Mouse (Mus musculus) megakaryocyte, adult 5-6 weeks (primary cell): ENCODE data around the gene 1810013L24Rik. TPM values are rescaled to one million over a fixed set of nuclear protein-coding genes. Genes with fewer than 3 reads are reported as not detected.

Experiments
- ATAC-seq: 2 replicates; pipeline ENCODE4 v1.8.0; 2016; ENCODE audit warnings: mild to moderate bottlenecking, inconsistent platforms; ENCODE audit not compliant: poor library complexity, severe bottlenecking
- total RNA-seq, 2 experiments: library from RNA; stranded (forward) in 1 of 2; stranded (reverse) in 1 of 2; fragments of 153-499, 151-499 nt in 1 of 2; fragments of 221-1000, 200-1000 nt in 1 of 2; gene quantifications; 2 replicates each; pipeline versions ENCODE4 v1.2.3 to v1.2.4; 2015 to 2017

The 1810013L24Rik gene
- total RNA-seq (2015) = 45.2 and 57.7 TPM in 2 replicates
- 48.3 and 56.3 TPM in 2 replicates for total RNA-seq (2017)

DNA sequence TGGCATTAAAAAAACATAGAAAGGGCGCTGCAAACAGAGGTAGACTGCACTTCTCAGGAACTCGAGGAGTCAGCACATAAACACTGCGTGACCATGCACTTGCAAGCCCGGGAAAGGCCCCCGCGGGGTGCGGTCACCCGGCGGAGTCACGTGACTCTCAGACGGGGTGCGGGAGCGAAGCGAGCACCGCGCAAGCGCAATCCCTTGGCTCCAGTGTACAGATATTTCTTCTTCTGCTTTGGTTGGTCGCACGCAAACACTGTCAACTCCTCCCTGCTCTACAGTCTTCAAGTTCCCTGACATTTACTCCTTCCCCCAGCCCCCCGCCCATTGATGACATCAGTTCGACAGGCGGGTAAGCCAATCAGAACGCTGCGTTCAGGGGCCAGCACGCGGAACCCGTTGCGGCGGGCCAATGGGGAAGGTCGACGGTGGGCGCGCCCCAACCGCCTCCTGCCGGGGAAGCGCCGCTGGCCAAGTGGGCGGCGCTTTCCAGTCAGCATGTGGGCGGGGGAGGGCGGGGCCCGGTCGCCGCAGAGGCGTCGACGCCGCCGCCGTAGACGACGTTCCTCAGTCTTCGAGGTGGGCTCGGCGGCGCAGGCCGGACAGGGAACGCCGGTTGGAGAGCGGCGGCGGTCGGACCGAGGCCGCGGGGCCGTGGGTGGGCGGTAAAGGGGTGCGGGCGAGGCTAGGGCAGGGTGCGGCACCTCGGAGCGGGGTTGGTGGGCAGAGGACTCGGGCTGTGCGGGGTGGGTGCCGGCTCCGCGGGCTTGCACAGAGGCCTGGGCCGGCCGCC, at the start of gene 1810013L24Rik:
1810013L24Rik (plus strand) TSS at position 537 of the 796 bp plus-strand sequence.
- peak; percentile 87 for ATAC-seq

DNA sequence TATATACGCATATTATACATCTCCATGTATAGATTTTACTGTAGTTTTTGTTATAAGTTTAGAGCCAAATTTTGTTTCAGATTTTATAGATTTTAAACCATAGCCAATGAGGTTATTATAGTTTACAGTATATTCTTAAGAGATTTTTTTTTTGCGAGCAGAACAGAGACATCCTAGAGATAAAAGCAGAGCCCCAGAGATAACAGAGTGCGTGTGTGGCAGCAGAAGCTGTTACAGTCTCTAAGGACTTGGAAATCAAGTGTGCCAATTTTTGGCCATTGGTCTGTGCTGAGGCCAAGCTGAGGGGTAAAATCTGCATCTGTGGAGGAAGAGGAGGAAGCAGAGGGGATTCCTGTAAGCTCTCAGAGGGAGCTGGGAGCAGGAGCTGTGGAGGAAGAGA, 49.7 kb upstream of the 1810013L24Rik start:
- ATAC-seq = no peak

DNA sequence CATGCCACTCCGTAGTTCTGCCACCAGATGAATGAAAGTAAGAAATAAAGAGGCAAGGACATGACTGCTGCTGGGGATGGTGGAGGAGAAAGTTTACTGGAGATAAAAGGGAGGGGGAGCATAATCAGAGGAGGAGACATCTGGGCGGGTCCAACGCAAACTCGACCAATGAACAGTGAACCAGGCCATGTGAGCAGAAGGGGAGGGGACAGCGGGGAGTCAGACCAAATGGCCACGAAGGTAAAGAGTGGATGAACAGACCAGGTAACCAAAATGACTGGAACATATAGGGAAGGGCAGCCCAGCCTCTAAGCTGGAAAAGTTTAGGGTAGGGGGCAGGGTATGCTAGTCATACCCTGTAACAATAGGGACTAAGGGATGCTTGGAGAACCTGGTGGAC, 48.7 kb upstream of the 1810013L24Rik start:
- no peak for ATAC-seq

DNA sequence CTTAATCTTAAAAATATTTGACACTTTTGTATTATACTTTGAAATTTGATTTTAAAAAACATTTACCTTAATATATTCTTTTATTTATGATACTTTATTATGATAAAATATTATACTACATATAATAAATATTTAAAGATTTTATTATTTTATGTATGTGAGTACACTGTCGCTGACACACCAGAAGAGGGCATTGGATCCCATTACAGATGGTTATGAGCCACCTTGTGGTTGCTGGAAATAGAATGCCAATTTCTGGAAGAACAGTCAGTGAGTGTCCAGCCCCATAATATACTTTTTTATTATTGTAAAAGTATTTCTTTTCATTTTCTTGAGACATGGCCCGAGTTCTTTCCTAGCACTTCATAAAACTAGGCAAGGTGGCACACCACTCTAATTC, 48.2 kb upstream of the 1810013L24Rik start:
- no peak for ATAC-seq

DNA sequence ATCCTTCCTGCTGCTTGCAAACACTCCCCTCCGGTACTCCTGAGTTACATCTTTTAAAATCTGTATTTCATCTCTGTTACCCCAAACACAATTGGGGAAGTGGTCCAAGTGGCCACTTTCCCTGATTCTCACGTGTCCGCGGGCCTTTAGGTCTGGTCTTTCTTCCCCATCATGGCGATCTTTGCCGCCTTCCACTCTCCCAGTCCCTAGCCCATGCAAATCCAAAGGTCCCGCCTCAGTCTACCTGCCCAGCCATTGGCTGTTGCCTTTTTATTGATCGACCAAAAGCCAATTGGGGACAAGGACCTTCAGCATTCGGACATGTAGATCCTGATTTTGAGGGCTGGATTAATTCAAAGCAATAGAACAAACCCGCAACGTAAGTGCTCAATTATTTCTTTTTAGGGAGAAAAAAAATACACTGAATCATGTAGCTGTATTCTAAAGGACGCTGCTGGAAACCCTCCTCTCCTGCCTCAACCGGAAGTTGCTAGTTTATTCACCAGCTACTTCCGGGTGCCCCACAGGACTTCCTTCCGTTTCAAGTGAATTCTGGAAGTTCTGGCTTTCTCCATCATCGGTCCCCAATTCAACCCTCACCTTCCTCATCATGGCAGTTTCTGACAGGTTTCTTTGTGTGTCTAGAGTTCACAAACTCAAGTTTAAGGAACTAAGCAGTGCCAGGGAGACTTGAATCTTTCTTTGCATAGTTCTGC, 46.5 kb upstream of the 1810013L24Rik start:
- peak; percentile 27 for ATAC-seq

DNA sequence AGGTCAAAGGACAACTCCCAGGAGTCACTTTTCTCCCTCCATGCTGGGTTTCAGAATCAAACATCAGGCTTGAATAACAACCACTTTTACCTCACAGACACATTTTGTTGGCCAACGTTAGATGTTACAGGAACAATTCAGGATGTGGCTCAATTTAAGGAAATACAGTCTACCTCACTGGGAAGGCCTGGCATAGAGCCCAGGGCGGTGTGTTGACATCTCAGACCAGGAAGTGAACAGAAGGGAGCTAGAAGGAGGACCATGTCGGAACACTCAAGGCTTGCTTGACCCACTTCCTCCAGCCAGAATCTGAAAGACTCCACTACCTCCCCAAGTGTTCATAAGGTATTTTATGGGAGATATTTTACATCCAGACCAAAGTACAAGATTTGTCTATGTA, 45.1 kb upstream of the 1810013L24Rik start:
- peak; percentile 82 for ATAC-seq

DNA sequence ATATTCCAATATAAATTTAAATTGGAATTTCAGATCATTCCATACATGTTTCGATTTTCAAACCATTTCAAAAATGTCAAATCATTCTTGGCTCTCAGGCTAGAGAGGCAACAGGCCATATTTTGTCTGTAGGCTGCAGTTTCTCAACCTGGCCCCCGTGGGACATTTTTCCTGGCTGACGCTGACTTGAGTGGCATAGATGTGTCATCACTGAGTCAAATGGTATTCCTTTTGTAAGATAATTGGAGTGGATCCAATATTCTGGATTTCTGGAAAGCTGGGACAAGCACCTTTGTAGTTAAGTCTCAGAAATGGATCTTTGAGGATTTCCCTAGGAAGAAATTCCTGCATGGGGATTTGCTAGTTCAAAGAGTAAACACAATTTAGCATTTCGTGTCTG, 39.0 kb upstream of the 1810013L24Rik start:
- no peak for ATAC-seq

DNA sequence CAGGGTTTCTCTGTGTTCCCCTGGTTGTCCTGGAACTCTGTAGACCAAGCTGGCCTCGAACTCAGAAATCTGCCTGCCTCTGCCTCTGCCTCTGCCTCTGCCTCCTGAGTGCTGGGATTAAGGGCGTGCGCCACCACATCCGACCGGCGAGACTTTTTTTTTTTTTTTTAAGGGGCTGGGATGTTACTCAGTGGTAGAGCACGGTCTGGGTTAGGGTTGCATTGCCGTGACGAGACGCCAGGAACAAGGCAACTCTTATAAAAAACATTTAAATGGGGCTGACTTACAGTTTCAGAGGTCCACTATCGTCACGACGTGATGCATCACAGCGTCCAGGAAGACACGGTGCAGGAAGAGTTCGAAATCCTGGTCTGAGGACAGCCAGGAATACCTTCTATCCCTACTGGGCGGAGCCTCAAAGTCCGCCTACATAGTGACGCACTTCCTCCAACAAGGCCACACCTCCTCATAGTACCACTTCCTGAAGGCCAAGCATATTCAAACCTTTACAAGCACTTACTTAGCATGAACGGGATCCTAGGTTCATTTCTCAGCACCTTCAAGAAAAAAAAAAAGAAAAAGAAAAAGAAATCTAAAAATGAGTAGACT, 37.8 kb upstream of the 1810013L24Rik start, which contains the start of gene Usp7:
Usp7 (minus strand) TSS at position 360 of the 609 bp plus-strand sequence.
- ATAC-seq = no peak

DNA sequence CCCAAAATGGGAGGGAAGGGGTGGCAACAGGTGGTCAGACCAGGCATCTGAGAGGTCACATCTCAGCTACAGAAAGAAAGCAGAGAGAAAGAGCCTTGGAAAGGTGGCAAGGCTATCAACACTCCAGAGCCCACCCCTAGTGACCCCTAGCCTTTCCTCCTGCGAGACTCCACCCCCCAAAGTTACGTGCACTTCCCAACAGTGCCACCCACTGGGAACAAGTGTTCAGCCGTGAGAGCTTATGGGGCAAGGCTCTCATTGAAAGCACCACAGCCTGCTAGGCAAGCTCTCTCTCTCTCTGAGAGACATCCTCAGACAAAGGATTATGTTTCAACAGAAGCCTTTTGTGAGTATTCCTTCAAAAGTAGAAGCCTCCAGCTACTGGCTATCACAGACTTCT, 34.9 kb upstream of the 1810013L24Rik start:
- ATAC-seq = no peak

DNA sequence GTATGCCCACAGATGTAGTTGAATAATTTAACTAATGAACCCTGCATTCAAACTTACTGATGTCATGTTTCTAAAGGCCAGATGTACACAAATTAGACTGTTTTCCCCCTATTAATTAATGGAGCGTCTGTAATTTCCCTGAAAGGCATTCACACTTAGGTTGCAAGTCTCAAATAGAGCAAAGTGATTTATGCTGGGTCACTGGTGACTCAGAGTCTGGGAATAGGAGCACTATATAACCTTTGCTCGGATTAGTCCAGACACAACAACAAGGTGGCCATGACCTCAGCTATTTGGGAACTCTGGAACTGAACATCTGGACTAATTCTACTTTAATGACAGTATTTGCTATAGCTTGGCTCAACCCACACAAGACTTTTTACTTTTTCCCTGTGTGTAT, 34.0 kb upstream of the 1810013L24Rik start:
- no peak for ATAC-seq

DNA sequence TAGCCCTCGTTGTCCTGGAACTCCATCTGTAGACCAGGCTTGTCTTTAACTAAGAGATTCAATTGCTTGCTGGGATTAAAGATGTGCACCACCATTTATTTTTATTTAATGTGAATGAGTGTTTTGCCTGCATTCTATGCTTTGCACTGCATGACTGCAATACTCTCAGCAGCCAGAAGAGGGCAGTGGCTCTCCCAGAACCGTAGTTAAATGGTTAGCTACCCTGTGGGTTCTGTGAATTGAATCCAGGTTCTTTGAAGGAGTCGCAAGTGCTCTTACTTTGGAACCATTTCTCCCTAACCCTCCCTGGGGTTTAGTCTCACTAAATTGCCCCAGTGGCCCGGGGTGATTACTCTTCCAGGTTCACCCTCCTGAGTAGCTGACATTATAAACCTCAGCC, 23.2 kb upstream of the 1810013L24Rik start:
- peak; percentile 71 for ATAC-seq

DNA sequence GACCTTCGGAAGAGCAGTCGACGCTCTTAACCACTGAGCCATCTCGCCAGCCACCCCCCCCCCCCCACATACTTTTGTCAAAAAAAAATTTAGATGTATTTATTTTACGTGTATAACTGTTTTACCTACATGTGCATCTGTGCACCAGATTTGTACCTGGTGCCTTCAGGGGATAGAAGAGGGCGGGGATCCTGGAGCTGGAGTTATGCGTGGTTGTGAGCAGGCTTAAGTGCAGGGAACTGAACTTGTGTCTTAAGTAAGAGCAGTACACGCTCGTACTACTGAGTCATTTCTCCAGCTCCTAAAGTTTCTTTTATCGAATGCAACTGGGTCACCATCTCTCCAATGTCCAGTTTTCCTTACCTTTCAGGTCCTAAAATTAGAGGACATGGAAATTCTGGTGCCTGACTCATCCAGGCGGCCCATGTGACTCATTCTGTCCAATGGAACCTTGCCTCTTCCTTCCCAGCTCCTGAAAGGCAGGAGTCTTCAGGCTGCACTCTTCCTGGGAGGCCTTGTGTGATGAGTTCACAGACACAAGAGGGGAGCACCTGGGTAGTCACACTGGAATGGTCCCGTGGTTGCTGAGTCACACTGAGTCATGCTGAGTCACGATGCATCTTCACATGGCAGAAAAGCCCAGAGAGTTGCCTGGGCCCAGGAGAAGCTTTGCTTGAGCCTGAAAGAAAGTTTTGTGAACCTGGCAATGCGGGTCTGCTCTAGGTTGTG, 19.3 kb upstream of the 1810013L24Rik start:
- no peak for ATAC-seq

DNA sequence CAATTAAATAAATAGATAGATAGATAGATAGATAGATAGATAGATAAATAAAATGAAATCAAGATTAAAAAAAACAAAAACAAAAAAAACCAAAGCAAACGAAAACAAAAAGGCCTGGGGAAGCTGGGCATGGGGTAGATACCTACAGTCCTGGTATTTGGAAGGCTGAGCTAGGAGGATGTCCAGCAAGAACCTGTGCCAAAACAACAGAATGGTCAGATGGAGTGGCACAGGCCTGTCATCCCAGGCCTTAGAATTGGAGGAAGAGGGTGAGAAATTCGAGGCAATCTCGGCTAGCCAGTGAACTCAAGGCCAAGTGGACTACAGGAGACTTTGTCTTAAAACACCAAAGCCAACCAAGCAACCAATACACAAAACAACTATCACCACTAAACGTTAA, 12.0 kb upstream of the 1810013L24Rik start:
- ATAC-seq = no peak

DNA sequence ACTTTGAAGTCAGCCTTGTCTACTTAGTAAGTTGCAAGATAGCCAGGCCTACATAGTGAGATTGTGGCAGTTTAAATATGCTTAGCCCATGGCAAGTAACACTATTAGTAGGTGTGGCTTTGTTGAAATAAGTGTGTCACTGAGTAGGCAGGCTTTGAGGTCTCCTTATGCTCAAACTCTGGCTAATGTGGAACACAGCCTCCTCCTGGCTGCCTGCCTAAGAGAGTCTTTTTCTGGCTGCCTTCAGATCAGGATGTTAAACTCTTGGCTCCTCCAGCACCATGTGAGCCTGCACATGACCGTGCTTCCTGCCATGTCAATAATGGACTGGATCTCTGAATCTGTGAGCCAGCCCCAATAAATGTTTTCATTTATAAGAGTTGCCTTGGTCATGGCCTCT, 8.5 kb upstream of the 1810013L24Rik start:
- no peak for ATAC-seq

DNA sequence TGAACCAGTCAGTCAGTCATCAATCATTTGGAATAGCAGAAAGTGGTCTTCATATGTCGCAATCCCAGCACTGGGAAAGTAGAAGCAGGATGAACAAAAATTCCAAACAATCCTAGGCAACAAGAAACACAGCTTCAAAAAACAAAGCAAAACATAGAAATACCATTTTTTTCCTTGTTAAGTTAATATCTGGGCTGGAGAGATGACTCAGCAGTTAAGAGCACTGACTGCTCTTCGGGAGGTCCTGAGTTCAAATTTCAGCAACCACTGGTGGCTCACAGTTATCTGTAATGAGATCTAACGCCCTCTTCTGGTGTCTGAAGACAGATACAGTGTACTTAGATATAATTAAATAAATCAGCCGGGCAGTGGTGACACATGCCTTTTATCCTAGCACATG, 7.3 kb upstream of the 1810013L24Rik start:
- ATAC-seq = no peak

DNA sequence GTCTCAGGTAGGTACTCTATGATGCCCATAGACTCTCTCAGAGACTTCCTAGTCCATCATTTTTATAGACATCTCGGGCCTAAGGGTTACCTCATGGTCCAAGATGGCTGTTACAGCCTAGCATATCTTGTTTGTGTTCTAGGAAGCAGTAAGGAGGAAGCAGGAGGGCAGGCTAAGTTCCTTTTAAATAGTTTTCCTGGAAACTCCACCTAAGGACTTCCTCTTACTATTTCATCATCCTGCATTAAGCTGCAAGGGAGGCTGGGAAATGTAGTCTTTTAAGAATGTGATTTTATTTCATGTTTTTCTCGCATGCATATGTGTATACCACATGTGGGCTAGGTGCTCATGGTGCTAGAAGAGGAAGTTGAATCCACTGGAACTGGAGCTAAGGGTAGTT, 6.2 kb upstream of the 1810013L24Rik start:
- peak; percentile 98 for ATAC-seq

DNA sequence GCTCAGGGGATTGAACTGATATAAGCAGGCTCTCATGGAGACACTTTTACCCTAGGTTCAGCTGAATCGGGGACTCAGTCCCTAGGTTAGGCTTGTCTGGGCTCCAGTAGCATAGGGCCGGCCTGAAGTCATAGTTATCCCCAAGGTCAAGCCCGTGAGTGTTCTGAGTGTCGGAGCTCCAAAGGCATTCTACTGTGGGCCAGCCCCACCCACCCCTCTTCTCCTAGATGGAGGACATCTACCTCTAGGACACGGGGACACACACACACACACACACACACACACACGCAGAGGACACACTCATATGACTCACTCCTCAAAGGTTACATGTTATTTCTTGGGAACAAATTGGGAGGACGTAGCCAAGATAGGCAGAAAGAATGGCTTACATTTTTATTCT, 2.5 kb upstream of the 1810013L24Rik start:
- no peak for ATAC-seq

DNA sequence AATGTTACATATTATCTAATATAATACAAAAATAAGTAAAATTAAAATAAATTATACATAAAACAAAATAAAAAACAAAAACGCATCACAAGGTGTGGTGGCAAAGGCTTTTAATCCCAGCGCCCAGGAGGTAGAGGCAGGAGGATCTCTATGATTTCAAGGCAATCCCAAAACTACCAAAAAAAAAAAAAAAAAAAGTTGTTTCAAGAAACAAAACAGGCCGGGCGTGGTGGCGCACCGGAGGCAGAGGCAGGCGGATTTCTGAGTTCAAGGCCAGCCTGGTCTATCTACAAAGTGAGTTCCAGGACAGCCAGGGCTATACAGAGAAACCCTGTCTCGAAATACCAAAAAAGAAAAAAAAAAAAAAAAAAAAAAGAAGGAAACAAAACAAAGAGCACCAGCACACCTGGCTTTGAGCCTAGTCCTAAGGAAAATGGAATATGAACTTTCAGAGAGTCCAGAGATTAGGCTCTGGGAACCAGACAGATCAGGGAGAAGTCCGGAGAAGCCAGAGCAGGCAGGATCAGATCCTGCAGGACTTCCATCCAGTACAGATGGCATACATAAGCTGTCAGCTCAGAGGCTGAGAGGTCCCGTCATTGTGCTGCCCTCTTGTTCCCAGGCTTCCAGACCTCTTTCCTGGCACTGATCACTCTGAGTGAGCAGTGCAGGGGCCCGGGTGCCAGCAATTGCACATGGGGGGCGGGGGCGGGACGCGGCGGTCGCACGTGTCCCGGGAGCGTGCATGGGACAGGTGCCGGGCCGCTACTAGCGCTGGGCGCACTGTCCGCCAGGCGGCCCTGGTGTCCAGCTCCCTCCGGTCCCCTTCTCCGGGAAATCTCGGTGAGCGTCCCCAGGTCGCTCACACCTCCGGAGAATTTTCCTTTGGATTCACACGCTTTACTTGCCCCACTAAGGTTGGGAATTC, 1.0 kb upstream of the 1810013L24Rik start:
- peak; percentile 41 for ATAC-seq

DNA sequence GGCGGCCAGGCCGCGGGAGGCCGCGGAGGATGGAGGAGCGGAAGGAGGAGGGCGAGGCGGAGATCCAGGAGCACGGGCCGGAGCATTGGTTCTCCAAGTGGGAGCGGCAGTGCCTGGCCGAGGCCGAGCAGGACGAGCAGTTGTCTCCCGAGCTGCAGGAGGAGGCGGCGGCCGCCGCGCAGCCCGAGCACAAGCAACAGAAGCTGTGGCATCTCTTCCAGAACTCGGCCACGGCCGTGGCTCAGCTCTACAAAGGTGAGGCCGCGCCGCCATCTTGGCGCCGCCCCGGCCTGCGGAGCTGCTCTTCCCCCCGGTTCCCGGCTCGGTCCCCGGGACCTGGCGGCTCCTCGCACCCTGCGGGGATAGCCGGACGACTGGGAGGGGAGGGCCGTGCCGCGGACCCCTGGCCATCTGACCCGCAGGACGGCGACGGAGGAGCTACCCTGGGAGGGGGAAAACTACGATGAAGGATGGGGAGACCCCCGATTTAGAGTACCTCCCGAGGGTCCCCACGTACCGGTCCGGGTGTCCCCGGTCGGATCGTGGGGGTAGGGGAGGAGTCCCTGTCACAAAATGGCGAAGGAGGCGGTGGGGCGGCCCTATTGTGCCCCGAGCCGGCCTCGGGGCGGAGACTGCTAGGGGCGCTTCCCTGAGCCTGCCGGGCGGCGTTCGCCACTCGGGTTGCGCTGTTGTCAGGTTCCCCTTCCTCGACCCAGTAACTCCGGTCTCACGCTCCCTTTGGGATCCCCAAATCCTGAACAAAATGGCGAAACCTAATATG, 721 bp downstream of the 1810013L24Rik start:
- ATAC-seq = peak; percentile 63
